ENCODE assay signal across 36 mouse cellular contexts in genomic region chr6:6709057-6709456, GRCm38 (mm10).
"Had no signal": no experiment of that assay in that cellular context is flagged by ENCODE, and none has a peak within 500 bp of the region (broad histone marks: within the 10 kb centered on the region; RNA-seq: fewer than 3 reads in every experiment).

No protein-coding gene starts in this region.

- ATAC-seq: hindbrain, embryonic 16.5 days; hindbrain, postnatal 0 days; inflammation-experienced regulatory T-cells, adult 6 months; intestine, embryonic 15.5 days; intestine, embryonic 16.5 days; intestine, postnatal 0 days had no signal

- H3K36me3 ChIP-seq: heart, embryonic 10.5 days; heart, embryonic 12.5 days; heart, embryonic 13.5 days; heart, embryonic 15.5 days; hindbrain, embryonic 10.5 days; hindbrain, embryonic 12.5 days; hindbrain, embryonic 13.5 days; hindbrain, embryonic 15.5 days; intestine, embryonic 15.5 days; kidney, embryonic 15.5 days had no signal

- H3K4me1 ChIP-seq: heart, embryonic 10.5 days; heart, embryonic 12.5 days; heart, embryonic 13.5 days; heart, embryonic 15.5 days; hindbrain, embryonic 10.5 days; hindbrain, embryonic 12.5 days; hindbrain, embryonic 13.5 days; hindbrain, embryonic 15.5 days; intestine, embryonic 15.5 days; kidney, embryonic 15.5 days had no signal

- H3K9me3 ChIP-seq: heart, embryonic 10.5 days; heart, embryonic 12.5 days; heart, embryonic 13.5 days; heart, embryonic 15.5 days; hindbrain, embryonic 10.5 days; hindbrain, embryonic 12.5 days; hindbrain, embryonic 13.5 days; hindbrain, embryonic 15.5 days; intestine, embryonic 15.5 days; kidney, embryonic 15.5 days had no signal

- H3K4me3 ChIP-seq: heart, embryonic 10.5 days; heart, embryonic 12.5 days; heart, embryonic 13.5 days; heart, embryonic 15.5 days; hindbrain, embryonic 10.5 days; hindbrain, embryonic 12.5 days; hindbrain, embryonic 13.5 days; hindbrain, embryonic 15.5 days; intestine, embryonic 15.5 days; kidney, embryonic 15.5 days; layer of hippocampus, adult 2 months; left cerebral cortex, adult 2 months had no signal

- H3K27ac ChIP-seq: heart, embryonic 10.5 days; heart, embryonic 13.5 days; heart, embryonic 15.5 days; hindbrain, embryonic 10.5 days; hindbrain, embryonic 12.5 days; hindbrain, embryonic 13.5 days; hindbrain, embryonic 14.5 days; hindbrain, embryonic 15.5 days; hindbrain, postnatal 0 days; intestine, embryonic 15.5 days; kidney, embryonic 15.5 days; kidney, postnatal 0 days; layer of hippocampus, adult 2 months; left cerebral cortex, adult 2 months had no signal

- DNase-seq: heart, postnatal 10 days; heart, postnatal 14 days; heart, postnatal 36 days; heart, postnatal 4 days; kidney, adult 11 months; kidney, adult 18-20 months; kidney, adult 2 months; kidney, adult 8-10 months; kidney, adult 9 months; kidney, postnatal 10 days; kidney, postnatal 14 days; kidney, postnatal 25 days; kidney, postnatal 36 days; kidney, postnatal 4 days; layer of hippocampus, adult 9-11 months; layer of hippocampus, postnatal 36 days had no signal

- H3K27me3 ChIP-seq: heart, embryonic 12.5 days; heart, embryonic 13.5 days; heart, embryonic 15.5 days; hindbrain, embryonic 12.5 days; hindbrain, embryonic 13.5 days; hindbrain, embryonic 15.5 days; intestine, embryonic 15.5 days; kidney, embryonic 15.5 days had no signal

- H3K4me2 ChIP-seq: heart, embryonic 11.5 days; heart, embryonic 12.5 days; heart, embryonic 13.5 days; heart, embryonic 15.5 days; hindbrain, embryonic 12.5 days; hindbrain, embryonic 13.5 days; hindbrain, embryonic 14.5 days; hindbrain, embryonic 15.5 days; intestine, embryonic 15.5 days; kidney, embryonic 15.5 days had no signal

- H3K9ac ChIP-seq: heart, embryonic 12.5 days; heart, embryonic 13.5 days; heart, embryonic 15.5 days; hindbrain, embryonic 12.5 days; hindbrain, embryonic 13.5 days; hindbrain, embryonic 14.5 days; hindbrain, embryonic 15.5 days; intestine, embryonic 15.5 days; kidney, embryonic 15.5 days had no signal
